In the genomic region with DNA sequence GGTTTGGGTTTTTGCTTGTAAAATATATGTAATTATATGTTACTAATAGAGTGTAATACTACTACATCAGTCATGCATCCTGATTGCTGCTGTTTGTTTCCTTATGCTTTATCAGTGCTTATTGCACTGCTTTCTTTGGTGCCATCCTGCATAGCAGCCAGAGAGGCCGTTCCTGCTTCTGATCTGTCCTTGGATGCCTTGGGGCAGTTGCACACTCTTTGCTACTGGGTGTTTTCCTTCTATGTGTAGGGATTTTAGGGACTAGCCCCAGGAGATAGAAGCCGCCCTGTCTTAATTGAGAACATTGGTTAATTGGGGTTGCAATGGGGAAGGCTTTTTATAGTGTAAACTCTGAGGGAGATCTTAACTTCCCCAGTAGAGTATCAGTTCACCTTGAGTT, we compare ENCODE assay signal across 26 mouse cellular contexts.
"Had no signal": no experiment of that assay in that cellular context is flagged by ENCODE, and none has a peak within 500 bp of the region (broad histone marks: within the 10 kb centered on the region; RNA-seq: fewer than 3 reads in every experiment).

No protein-coding gene starts in this region.

- H3K4me3 ChIP-seq: gastrocnemius, adult 2 months; heart, embryonic 10.5 days; hindbrain, embryonic 10.5 days; hindbrain, embryonic 12.5 days; intestine, embryonic 15.5 days; layer of hippocampus, adult 2 months; left cerebral cortex, adult 2 months; limb, embryonic 10.5 days; limb, embryonic 12.5 days; liver, embryonic 13.5 days; liver, embryonic 15.5 days had no signal

- ATAC-seq: hindbrain, embryonic 16.5 days; inflammation-experienced regulatory T-cells, adult 6 months; intestine, embryonic 15.5 days; intestine, postnatal 0 days had no signal

- H3K4me2 ChIP-seq: hindbrain, embryonic 12.5 days; hindbrain, embryonic 14.5 days; intestine, embryonic 15.5 days; limb, embryonic 12.5 days; liver, embryonic 11.5 days; liver, embryonic 13.5 days; liver, embryonic 15.5 days had no signal

- DNase-seq: gastrocnemius, adult 2 months; gastrocnemius, postnatal 10 days; gastrocnemius, postnatal 25 days; heart, postnatal 10 days; heart, postnatal 4 days; kidney, adult 18-20 months; kidney, adult 8-10 months; kidney, postnatal 10 days; kidney, postnatal 25 days; kidney, postnatal 4 days; liver; liver, embryonic 13.5 days had no signal

- H3K9ac ChIP-seq: hindbrain, embryonic 12.5 days; hindbrain, embryonic 14.5 days; intestine, embryonic 15.5 days; limb, embryonic 12.5 days; liver, embryonic 13.5 days; liver, embryonic 15.5 days had no signal

- H3K27ac ChIP-seq: gastrocnemius, adult 2 months; heart, embryonic 10.5 days; hindbrain, embryonic 10.5 days; hindbrain, embryonic 12.5 days; hindbrain, embryonic 14.5 days; intestine, embryonic 15.5 days; layer of hippocampus, adult 2 months; left cerebral cortex, adult 2 months; limb, embryonic 10.5 days; limb, embryonic 12.5 days; liver, embryonic 13.5 days; liver, embryonic 15.5 days had no signal

- H3K9me3 ChIP-seq: heart, embryonic 10.5 days; hindbrain, embryonic 10.5 days; hindbrain, embryonic 12.5 days; intestine, embryonic 15.5 days; limb, embryonic 10.5 days; limb, embryonic 12.5 days; liver, embryonic 13.5 days; liver, embryonic 15.5 days had no signal

- H3K27me3 ChIP-seq: hindbrain, embryonic 12.5 days; intestine, embryonic 15.5 days; limb, embryonic 12.5 days; liver, embryonic 13.5 days; liver, embryonic 15.5 days had no signal
